Mouse (Mus musculus): ENCODE measurements at regions not wholly inside any gene's neighbourhood (a gene's known extent, or its start where the extent isn't known, plus 50 kb on each side); places are given as distances from the start of the nearest gene placed in this dataset.
A peak's percentile ranks its signal among the peaks of the same experiment; 100 is the strongest.

DNA sequence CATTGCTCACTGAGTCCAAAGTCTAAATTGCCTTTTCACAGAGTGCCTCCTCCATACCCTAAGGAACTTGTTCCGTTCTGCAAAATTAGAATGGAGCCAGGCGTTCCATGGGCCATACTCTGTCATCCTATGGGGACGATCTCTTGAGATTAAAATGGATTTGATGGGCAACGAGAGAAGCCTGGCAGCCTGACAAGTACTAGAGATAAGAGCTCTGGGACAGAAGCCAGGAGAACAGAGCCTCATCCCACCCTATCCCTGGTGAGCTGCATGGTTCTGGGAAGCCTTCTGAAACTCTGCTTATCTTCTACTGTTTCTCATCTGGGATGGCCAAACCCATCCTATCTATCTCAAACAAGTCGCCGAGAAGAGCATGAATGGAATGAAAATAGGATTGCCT is 324.3 kb upstream of the Nrp1 start:
- peak; percentile 62 to 84 for DNase-seq (ENCODE audit: inconsistent age in 2 of 2, low spot score in 1 of 2)

DNA sequence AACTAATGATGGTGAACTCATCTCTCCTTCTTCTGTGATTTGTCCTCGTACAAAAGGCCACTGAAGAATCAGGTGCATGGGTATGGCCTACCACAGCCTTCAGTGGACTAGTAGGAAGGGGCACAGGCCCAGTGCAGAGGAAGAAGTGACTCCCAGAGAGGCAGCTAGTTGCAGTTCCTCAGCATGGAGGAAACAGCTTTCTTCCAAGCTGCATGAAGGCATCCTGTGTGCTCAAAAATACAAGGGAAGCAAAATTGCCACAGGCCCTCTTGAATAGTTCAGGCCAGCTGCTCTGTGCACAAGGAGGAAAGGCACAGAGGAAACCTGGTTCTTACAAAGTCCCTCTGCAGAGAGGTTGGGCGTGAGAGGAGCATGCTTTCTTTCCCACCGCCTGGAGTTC is 322.7 kb upstream of the Nrp1 start:
- DNase-seq (ENCODE audit: inconsistent age in 2 of 2, low spot score in 1 of 2): no peak

DNA sequence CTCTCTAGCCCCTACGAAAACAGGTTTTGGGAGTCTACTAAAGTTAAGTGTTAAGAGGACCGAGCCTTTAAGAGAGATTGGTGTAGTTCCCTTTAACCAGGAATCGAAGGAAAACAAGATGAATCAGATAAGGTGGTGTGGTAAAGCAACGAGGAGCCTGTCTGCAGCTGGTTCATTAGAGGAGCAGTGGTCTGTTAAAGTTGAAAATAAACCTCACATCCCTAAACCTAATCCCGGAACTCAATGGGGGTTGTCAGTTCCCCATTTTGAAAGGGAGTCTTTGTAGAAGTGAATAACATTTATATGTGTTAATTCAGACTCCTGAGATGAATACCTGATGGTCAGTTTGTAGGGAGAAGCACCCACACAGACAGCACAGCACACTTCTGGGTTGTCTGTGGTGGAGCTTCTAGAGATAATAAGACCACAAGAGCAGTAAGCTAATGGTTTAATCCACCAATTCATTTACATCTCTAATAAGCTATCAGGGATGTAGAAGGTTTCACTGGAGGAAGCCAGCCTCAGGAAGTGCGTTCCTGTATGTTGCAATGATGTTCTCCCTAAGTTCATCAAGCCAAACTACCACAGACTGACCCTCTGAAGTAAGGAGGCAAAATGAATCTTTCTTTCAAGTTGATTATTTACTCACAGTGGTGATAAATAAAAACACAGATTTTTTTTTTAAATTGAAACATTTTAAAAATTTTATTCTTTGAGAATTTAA is 318.9 kb upstream of the Nrp1 start:
- DNase-seq (ENCODE audit: inconsistent age in 2 of 2, low spot score in 1 of 2): no peak

DNA sequence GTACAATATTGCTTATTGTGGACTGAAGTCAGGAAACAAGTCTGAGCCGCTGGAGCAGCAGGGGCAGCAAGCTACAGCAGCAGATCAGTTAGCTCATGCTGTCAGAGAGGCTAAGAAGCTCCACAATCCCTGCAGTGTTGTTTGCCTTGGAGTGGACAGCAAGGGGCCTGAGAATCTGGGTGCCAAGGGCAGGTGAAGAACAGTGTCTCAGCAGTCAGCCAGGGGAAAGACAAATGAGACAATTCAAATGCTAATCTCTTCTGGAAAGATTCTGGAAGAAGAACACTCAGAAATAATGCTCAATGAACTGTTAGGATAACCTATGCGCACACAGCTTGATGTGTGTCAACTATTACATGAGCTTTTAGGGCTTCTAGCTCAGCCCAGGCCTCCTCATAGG is 315.5 kb upstream of the Nrp1 start:
- DNase-seq (ENCODE audit: inconsistent age in 2 of 2, low spot score in 1 of 2): no peak

DNA sequence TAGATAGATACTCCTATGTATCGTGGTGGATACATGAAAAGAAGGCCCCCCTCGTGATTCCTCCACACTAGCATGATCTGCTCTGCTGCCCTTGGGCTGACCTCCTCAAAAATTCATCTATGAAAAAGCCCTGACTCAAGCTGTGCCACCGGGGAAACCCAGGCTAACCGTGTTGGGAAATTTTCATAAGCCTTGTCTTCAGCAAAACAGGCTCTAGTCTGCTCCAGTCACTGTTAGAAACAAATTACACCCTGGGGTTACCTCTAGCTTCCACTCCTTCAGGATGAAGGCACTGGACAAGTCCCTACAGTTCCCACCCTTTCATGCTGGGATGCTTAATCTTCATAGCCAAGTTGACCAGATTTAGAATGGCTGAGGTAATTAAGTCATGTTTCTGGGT is 315.0 kb upstream of the Nrp1 start:
- DNase-seq (ENCODE audit: inconsistent age in 2 of 2, low spot score in 1 of 2): no peak

DNA sequence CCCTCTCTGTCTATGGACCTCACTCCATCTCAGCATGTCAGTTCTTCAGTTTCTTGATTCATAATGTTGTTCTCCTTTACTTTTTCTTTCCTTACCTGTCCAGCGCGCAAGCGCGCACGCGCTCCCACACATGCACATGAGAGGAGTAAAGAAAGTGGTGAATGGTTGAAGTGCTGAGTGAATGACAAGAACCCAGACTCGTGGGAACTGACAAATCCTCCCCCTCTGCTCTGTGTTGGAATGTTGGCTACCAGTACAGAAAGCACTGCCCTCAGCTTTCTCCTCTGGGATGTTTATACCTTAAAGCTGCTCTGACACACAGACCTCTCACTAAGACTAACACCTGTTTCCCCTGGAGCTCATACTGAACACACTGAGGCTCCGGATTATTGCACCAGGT is 302.2 kb upstream of the Nrp1 start:
- DNase-seq (ENCODE audit: inconsistent age in 2 of 2, low spot score in 1 of 2): no peak

DNA sequence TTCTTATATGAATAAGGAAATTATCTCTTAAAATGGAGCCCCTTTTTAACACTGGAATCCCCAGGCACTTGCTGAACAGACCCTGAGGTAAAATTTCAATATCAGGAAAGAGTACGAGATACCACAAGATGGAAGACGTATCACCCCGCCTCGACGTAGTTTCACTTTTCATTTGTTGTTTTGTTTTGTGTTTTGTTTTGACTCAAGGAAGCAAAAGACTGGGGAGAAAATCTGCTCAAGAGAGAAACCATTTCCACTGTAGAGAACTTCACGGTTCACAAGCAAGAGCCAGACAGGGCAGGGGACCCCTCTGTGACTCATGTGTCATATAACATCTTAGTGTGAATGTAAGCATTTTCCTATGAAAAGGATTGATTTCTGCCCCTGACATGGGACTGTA is 300.6 kb upstream of the Nrp1 start:
- no peak for DNase-seq (ENCODE audit: inconsistent age in 2 of 2, low spot score in 1 of 2)

DNA sequence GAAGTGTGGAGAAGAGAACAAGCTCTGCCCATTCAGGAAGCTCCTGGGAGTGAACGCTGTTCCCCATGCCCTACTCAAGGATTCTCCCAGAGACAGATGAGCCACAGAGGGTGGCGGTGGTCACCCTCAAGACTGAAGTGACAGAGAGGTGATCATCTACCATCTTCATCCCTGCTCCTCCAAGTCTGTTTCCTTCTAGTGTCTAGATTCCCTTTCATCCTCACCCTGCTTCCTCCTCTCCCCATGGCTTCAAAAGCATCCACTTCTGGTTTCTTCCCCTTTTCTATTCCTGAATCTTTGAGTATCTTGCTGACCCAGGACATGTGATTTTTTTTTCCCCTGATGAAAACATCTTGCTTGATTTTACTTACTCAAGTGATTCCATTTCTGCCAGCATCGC is 298.6 kb upstream of the Nrp1 start:
- DNase-seq (ENCODE audit: inconsistent age in 2 of 2, low spot score in 1 of 2): no peak

DNA sequence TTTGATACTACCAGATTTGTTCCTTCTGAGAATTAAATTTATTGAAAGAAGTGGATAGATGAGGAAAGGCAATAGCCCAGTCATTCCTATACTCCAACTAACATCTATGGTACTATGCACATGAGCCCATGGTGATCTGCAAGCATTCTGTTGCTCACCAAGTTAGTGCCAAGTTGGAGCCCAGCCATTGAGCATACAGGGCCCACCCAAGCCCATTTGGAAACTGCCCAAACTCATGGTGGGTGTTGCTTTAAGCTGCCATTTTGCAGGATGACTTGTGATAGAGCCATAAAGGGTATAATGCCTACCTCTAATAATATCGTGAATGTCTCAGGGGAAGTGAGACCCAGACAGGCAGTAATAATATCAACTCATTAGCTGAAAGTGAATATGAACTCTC is 294.2 kb upstream of the Nrp1 start:
- no peak for DNase-seq (ENCODE audit: inconsistent age in 2 of 2, low spot score in 1 of 2)

DNA sequence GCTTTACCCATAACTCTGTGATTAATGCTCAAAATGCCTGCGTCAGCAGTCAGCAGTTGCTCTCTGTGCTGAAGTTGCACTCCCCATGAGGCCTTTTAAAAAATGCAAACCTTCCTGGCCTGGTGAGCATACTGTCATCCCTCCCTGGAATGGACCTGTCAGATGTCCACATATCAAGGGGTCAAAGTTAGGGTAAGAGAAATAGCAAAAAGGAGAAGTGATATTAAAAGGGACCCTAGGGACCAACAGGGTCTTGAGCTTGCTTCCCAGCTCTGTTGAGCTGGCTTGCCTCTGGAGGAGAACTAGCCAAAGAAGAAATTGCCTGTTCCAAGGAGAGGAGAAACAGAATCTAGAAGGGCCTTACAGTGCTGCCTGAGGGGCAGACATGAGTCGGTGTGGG is 293.3 kb upstream of the Nrp1 start:
- DNase-seq (ENCODE audit: inconsistent age in 2 of 2, low spot score in 1 of 2): no peak

DNA sequence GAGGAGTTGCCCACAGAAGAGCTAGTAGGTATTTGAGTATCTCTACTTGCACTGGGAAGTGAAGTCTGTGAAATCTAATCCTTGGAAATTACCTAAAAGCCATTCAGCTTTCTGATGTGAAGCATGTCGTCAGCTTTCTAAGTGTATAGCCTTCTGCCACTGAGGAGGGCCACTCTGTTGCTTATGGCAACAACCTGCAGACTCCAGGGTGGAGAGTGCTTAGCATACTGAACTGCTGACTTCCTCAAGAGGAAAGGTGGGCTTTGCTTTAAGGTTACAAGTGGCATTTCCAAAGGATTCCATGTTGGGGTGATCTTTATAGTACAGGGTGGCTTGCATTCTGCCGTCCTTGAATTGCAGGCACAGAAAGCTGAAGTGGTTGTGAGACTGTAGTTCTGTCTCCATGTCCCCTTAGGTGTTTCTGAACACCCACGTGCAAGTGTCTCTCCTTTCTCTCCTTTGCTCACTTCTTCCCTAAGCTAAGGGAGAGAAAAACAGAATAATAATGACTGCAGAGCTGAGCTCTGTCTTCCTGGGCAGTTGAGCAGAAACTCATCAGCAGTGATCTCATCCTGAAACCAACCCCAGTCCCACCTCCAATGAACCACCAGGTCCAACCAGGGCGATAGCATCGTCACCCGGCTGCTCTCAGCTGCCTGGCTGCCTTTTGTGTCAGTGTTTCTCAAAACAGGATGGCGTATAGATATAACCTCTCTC is 292.3 kb upstream of the Nrp1 start:
- DNase-seq (ENCODE audit: inconsistent age in 2 of 2, low spot score in 1 of 2): no peak

DNA sequence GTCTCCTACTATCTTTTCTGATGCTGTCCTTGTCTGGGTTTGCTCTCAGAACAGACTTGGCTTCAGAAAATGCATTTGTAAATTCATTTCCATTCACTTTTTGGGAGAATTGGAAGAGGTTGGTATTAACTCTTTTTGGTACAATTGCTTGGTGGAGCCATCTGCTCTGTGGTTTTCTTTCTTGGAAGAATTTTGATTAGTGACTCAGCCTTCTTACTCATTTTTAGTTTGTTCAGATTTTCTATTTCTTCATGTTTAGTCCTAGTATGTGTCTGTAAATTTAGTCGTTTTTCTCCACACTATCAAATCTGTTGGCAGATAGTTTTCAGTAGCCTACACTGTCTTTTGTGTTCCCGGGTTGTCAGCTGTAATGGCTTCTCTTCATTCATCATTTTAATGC is 288.7 kb upstream of the Nrp1 start:
- no peak for DNase-seq (ENCODE audit: inconsistent age in 2 of 2, low spot score in 1 of 2)

DNA sequence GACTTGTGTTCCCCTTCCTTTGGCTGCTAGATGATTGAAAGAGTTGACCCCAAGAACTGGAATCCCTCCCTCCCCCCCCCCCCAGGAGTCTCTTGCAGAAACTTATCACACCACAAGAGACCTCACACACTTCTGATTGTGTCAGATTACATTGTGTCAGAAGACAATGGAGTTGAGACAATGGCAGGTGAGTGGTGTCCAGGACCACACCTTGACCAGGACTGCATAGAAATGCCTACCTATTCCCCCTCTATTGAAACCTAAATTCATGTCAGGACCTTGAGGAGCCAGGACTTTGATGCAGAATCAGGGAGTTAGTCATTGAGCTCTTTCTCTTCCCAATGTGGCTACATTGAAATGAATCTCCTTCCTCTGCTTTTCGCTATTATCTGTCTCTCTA is 282.8 kb upstream of the Nrp1 start:
- no peak for DNase-seq (ENCODE audit: inconsistent age in 2 of 2, low spot score in 1 of 2)

DNA sequence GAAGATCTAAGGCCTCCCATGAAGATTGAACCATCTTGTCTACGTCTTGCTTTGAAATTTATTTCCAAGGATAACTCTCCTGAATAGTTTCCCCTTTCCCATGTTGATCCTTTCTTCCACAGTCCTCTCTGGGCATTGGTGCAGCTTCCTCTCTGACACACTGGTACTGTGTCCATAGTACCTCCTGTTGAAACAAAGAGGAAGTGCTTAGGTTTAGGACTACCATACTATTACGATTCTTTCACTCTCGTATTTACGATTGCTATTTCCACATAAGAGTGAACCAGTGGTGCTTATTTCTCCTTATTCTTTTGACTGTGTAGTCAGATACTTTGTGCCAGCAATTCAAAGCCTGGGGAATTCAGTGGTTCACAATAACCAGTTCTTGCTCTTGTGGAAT is 282.2 kb upstream of the Nrp1 start:
- DNase-seq (ENCODE audit: inconsistent age in 2 of 2, low spot score in 1 of 2): no peak

DNA sequence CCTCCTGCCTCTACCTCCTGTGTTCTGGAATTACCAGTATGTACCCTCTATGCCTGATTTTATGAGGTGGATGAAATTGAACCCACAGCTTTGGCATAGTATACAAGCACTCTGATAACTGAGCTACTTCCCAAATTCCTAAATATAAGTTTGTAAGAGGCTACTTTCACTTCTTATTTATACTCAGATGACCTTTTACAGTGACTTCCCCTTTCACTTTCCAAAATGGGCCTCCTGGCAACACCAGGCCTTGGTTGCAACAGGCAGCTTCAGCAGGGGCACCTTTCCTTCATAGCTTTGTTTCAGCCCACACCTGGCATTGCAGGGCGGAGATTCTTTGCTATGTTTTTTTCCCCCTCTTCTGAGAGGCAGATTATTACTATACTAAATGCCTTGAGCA is 279.7 kb upstream of the Nrp1 start:
- DNase-seq (ENCODE audit: inconsistent age in 2 of 2, low spot score in 1 of 2): peak; percentile 8 to 54

DNA sequence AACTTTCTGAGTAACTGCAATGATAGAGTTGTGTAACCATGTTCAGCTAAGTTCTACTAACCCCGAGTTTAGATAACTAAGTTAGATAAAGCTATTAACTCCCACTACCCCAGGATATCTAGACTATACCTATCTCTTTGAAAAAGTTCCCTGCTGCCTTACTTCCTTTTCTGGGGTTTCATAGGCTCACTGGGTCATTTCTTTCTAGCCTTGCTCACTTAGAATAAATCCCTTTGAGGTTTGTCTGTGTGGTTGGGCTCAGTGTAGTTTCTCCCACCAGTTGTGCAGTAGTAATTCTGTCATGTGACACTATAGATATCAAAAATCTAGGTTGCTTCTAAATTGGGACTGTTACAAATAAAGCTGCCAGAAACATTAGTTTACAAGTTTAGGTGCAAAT is 272.6 kb upstream of the Nrp1 start:
- DNase-seq (ENCODE audit: inconsistent age in 2 of 2, low spot score in 1 of 2): no peak

DNA sequence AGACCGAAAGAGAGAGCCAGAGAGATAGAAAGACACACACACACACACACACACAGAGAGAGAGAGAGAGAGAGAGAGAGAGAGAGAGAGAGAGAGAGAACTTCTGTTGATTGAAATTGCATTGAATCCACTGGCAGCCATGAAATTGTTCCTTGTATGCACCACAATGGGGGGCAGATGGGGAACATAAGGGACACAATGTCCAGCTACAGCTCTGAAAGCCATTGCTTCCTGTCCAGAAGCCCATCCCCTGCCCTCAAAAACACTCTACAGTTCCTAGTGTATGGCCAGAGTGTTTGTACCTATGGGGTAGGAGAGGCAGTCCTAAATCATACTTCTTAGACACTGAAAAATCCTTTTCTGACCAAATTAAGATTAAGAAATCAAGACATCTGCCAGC is 270.9 kb upstream of the Nrp1 start:
- DNase-seq (ENCODE audit: inconsistent age in 2 of 2, low spot score in 1 of 2): no peak

DNA sequence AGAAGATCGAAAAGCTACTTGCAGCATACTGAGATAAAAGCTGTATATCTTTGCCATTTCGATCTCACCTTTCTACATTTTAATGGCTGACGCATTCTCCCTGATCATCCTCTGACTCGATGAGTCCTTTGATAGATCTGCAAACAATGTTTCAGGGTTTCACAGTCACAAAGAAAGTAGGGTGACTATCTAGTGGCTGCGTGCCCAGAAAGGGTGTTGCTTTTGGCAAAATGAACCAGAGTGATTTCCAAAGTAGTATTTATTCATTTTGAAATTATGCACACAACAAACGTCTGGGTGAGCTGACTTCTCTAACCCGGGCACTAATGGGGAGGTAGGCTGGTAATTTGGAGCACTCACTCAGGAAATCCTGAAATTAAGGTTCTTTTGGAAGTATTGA is 265.6 kb upstream of the Nrp1 start:
- DNase-seq (ENCODE audit: inconsistent age in 2 of 2, low spot score in 1 of 2): peak in 1 of 2 experiments; percentile 59

DNA sequence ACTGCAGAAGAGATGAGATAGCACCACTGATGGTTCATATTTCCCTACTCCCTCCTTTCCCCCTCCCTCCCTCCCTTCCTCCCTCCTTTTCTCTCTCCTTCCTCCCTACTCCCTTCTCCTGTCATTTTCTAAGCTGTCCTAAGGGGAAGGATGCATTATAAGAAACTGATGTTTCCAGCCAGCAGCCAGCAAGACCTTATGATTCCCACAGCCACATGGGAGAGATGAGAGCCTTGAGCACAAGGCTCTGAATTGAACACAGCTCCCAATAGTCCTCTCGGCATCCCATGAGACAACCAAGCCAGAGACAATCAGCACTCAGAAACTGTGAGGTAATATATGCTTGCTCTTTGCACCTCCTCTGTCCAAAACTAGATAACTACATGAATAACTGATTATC is 263.0 kb upstream of the Nrp1 start:
- no peak for DNase-seq (ENCODE audit: inconsistent age in 2 of 2, low spot score in 1 of 2)

DNA sequence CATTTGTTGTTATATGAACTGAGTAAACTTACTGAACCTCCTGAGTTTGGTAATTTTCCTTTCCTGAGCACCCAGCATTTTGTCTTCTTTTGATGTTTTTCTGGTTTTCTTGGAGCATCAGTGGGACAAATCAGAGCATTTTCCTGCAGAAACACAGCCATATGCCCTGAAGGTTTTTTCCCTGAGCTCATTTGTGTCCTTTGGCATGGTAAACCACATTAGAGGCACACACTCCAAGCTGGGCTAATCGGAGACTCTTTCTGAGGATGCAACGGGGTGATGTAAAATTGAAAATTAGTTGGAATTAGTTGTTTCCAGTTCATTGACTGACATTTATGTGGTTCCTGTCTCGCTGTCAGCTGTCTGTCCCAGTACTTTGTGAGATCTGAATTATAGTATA is 260.8 kb upstream of the Nrp1 start:
- no peak for DNase-seq (ENCODE audit: inconsistent age in 2 of 2, low spot score in 1 of 2)

DNA sequence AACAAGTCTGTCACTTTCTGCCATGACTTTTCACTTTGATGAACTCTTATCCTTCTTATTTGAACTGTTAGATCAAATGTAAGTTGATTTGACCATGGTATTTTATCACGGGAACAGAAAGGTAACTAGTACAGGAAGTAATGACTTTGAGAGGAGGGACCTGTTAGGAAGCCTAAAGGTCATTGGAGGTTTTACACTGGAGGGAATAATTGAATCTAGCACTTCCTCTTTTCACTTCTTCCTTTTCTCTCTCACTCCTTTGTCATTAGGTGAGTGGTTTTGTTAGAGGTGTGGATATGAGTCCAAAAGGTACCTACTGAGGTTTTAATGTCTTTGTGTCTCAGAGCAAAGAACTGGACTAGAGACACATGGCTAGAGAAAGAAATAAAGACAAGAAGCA is 255.0 kb upstream of the Nrp1 start:
- no peak for DNase-seq (ENCODE audit: inconsistent age in 2 of 2, low spot score in 1 of 2)

DNA sequence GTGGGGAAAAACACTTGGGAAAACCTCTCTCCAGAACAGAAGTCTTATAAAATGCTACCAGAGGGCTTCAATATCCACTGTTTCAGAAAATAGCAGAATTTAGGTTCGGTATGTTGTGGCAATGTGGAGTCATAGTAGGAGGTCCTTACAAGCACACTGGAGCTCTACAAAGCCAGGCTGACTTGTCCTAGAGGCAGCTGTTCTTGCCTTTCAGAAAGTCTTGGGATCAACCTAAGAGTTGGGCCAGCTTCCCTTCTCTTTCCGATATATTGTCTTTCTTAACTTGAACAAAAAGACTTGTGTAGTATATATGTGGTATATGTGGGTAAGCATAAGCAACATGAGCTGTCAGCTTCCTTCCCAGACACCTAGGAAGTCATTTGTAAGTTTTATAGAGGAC is 251.8 kb upstream of the Nrp1 start:
- no peak for DNase-seq (ENCODE audit: inconsistent age in 2 of 2, low spot score in 1 of 2)

DNA sequence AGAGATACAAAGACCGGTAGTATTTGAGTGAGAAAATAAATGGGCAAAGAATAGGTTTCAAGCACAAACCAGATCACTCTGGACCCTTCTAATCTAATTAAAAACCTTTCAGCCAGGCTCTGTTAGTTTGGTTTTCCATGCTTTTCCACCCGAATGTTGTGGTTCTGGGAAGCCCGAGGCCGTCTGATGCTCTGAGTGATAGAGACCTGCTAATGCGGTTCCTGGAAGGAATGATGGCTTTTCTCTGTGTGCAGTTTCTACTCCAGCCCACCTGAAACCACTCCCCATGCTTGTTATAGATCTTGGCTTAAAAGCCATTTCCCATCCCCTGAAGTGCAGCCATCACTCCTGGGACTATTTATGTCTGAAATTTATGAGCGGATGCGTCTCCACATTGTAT is 251.4 kb upstream of the Nrp1 start:
- peak in 1 of 2 experiments; percentile 27 for DNase-seq (ENCODE audit: inconsistent age in 2 of 2, low spot score in 1 of 2)

Data from adrenal gland, adult (tissue).